Mouse (Mus musculus): ENCODE data around the gene H2-Q7.
"Not testable (repeated sequence)": the region's sequence is repeated elsewhere in the genome, so short reads cannot be mapped to it uniquely, and the experiment has no call there.

DNA sequence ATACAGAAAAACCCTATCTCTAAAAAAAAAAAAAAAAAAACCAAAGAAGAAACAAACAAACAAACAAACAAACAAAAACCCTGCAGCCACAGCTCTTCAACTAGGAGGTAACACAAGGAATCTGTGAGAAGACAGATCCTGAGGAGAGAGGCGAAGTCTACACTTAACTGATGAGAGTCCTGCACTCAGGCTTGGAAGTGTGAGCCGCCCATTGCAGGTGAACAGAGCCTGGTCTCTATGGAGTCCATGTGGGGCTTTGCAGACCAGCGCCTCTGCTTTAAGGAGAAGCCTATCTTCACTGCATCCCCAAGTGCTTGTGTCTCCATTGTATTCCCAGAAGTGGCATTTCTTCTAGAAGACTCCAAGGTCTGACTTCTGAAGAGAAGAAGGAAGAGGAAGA, 14.8 kb upstream of the H2-Q7 start:
- not testable (repeated sequence) for TF ChIP-seq CTCF (conservative IDR thresholded peaks at IDR 0.05; ENCODE audit: insufficient read depth, insufficient read length, low read depth, low read length); POLR2A (IDR thresholded peaks at IDR 0.05; ENCODE audit: low read depth, low read length)
